Mouse (Mus musculus) large intestine, adult 2 months (tissue): ENCODE measurements at regions not wholly inside any gene's neighbourhood (a gene's known extent, or its start where the extent isn't known, plus 50 kb on each side); places are given as distances from the start of the nearest gene placed in this dataset.
A peak's percentile ranks its signal among the peaks of the same experiment; 100 is the strongest.

Source experiments
- DNase-seq: peaks from one replicate; pipeline ENCODE4 v3.0.0-alpha.2; 2012; ENCODE audit warnings: low read depth, low spot score
- WGBS: fragments of 180-500 bp; shearing (Covaris S2); methylation state at CpG from one replicate; pipeline ENCODE4 v1.1.7; 2018; 5-methylcytosine and 5-hydroxymethylcytosine counted together

DNA sequence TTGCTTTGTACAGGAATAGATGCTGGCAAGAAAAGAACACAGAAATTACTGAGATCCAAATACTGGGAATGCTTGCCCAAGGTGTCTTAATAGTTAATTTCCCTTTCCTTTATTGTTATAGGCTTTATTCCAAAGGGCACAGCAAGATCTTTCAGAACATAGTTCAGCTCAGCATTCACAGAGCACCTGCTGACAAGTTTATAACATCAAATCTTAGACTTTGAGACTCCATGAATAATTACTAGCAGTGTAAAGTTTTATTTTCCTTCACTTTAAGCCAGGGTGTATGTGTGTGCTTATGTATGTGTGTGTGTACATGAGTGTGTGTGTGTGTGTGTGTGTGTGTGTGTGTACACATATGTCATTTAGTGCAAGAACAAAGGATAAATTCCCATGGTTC lies 999.8 kb upstream of the Crim1 start:
- DNase-seq = peak; percentile 54

DNA sequence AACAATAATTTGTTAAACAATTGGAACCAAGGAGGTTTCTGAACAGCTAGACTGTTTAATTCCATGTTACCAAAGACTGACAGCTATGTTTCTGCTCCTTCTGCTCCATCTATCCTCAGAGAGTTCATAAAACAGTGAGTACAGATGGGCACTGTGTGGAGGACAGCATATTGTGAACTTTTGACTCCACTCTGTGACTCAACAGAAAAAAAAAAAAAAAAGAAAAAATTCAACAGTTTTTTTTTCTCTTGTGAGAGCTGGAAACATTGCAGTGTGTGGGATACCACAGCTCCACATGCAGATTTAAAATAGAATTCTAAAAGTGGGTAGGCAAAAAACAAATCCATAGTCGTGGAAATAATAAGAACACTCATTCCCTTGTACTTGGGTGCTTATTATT lies 999.4 kb upstream of the Crim1 start:
- DNase-seq = no peak
- 41% methylated on average over 1 of the region's 1 CpGs for WGBS

DNA sequence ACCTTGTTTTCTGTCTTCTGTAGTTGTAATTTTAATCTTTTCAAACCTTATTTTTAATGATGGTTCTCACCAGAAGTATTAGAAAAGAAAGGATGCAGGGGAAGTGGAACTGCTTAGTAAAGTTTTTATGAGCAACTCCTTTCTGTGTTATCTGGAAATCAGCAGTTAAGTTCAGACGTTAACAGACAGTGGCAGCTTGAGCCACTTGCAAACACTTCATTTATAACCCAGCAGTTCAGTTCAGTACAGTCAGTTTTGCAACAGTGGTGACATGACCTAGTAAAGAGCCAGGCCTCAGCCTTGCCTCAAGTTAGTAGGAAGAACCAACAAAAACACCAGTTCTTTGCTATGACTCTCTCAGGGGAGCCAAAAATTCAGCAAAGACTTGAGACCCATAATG lies 989.1 kb upstream of the Crim1 start:
- WGBS = 12% methylated on average over 1 of the region's 1 CpGs
- DNase-seq = no peak

DNA sequence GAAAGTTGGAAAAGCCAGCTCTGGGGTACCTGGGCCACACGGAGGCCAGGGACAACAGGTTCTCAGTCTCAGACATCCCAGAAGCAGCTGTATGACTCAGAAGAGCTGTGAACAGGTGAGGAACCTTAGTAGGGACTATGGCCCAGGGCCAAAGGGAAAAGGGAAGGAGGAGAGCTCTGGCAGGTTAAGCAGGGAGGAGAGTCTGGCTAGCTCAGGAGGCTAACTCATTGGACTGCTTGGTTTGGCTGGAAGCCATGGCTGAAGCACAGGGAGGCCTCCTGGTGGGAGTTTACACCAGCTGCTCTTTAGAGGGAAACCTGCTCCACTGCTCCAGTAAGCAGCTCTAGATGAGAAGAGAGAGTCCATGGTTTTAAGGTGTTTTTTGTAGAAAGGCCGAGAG lies 955.0 kb upstream of the Crim1 start:
- WGBS = 20% methylated on average over 2 of the region's 2 CpGs
- peak; percentile 44 for DNase-seq
